Mouse (Mus musculus): ENCODE measurements around the gene 1700013F07Rik.

GRCm38 (mm10) chr3:108523415-108523814, 10.5 kb upstream of the 1700013F07Rik start:
- no peak for TF ChIP-seq CHD2 (IDR thresholded peaks at IDR 0.05; ENCODE audit: low read length)
- TF ChIP-seq MAFK (IDR thresholded peaks at IDR 0.05; ENCODE audit: insufficient replicate concordance, low read length): no peak
- no peak for TF ChIP-seq POLR2A (IDR thresholded peaks at IDR 0.05; ENCODE audit: low read depth, low read length)
- no peak for TF ChIP-seq ZMIZ1 (IDR thresholded peaks at IDR 0.05; ENCODE audit: low read depth, low read length)
- peak; percentile 78 for TF ChIP-seq EP300 (IDR thresholded peaks at IDR 0.05; ENCODE audit: low read length)
- no peak for TF ChIP-seq MXI1 (IDR thresholded peaks at IDR 0.05; ENCODE audit: low read depth, low read length)
- no peak for TF ChIP-seq E2F4 (IDR thresholded peaks at IDR 0.05; ENCODE audit: insufficient replicate concordance, low read depth, low read length)
- TF ChIP-seq CTCF (conservative IDR thresholded peaks at IDR 0.05 in 1 of 2, IDR thresholded peaks at IDR 0.05 in 1 of 2; ENCODE audit: low read depth in 2 of 2, low read length in 2 of 2): no peak
- no peak for TF ChIP-seq ELF1 (IDR thresholded peaks at IDR 0.05; ENCODE audit: low read depth, low read length)
- no peak for TF ChIP-seq ZC3H11A (IDR thresholded peaks at IDR 0.05; ENCODE audit: low read depth, low read length)
- no peak for TF ChIP-seq CHD1 (IDR thresholded peaks at IDR 0.05; ENCODE audit: low read depth, low read length)
- TF ChIP-seq MAX (IDR thresholded peaks at IDR 0.05; ENCODE audit: low read length): no peak
- TF ChIP-seq GABPA (IDR thresholded peaks at IDR 0.05; ENCODE audit: insufficient replicate concordance, low read depth, low read length): no peak

Measured in CH12.LX (cell line).